Mouse (Mus musculus) small intestine, adult 2 months (tissue): ENCODE data around the gene Enpep. TPM values are rescaled to one million over a fixed set of nuclear protein-coding genes. Genes with fewer than 3 reads are reported as not detected.

Source experiments
- H3K27ac ChIP-seq: fragments of 200-500 bp; 2 replicates; pipeline ENCODE4 v1.5.1; 2012; ENCODE audit warnings: low read depth, low read length, control low read depth, inconsistent platforms; ENCODE audit not compliant: insufficient read depth
- H3K27me3 ChIP-seq: fragments of 200-500 bp; 2 replicates; pipeline ENCODE4 v1.6.1; 2012; ENCODE audit warnings: mild to moderate bottlenecking, moderate library complexity, low read length, inconsistent platforms; ENCODE audit not compliant: control insufficient read depth, insufficient read depth
- H3K36me3 ChIP-seq: fragments of 200-500 bp; 2 replicates; pipeline ENCODE4 v1.6.1; 2012; ENCODE audit warnings: mild to moderate bottlenecking, low read length, control low read depth, inconsistent platforms; ENCODE audit not compliant: control insufficient read depth, insufficient read depth
- H3K4me1 ChIP-seq: fragments of 200-500 bp; 2 replicates; pipeline ENCODE4 v1.6.1; 2012; ENCODE audit warnings: low read length, inconsistent platforms, mixed read lengths; ENCODE audit not compliant: control insufficient read depth, insufficient read depth, insufficient read length
- H3K4me3 ChIP-seq: fragments of 200-500 bp; 2 replicates; pipeline ENCODE4 v1.5.1; 2012; ENCODE audit warnings: low read depth, mild to moderate bottlenecking, control low read depth, inconsistent platforms, low read length, moderate library complexity
- CTCF ChIP-seq: fragments of 200-500 bp; IDR thresholded peaks from 2 replicates; pipeline ENCODE4 v1.5.1; 2012; ENCODE audit warnings: low read depth, mild to moderate bottlenecking, control low read depth, inconsistent platforms, low read length, moderate library complexity, mixed read lengths; ENCODE audit not compliant: insufficient replicate concordance, insufficient read length; ENCODE audit errors: extremely low read depth
- POLR2A ChIP-seq: fragments of 200-500 bp; IDR thresholded peaks from 2 replicates; pipeline ENCODE4 v1.6.1; 2012; ENCODE audit warnings: low read depth, mild to moderate bottlenecking, control low read depth, inconsistent platforms, low read length, moderate library complexity
- WGBS: fragments of 180-500 bp; shearing (Covaris S2); methylation state at CpG from one replicate; pipeline ENCODE4 v1.1.7; 2018; 5-methylcytosine and 5-hydroxymethylcytosine counted together
- polyA plus RNA-seq: library from polyadenylated mRNA; depleted of rRNA; stranded (reverse); fragments of >200 nt; gene quantifications from 2 replicates; pipeline ENCODE4 v1.2.3, GENCODE M21; 2012

Enpep gene
- polyA plus RNA-seq, 1 experiment, result 59.7 TPM

- no peak for TF ChIP-seq POLR2A
- no peak for TF ChIP-seq CTCF
- 89% methylated on average over 8 of the region's 8 CpGs for WGBS
- H3K27ac ChIP-seq, result no peak overlapping the region
- no peak overlapping the region for H3K4me3 ChIP-seq
- peaks cover 64% of the 10 kb centered on the region for H3K36me3 ChIP-seq
- no peaks in the 10 kb centered on the region for H3K27me3 ChIP-seq
- no peaks in the 10 kb centered on the region for H3K4me1 ChIP-seq
Measured at GRCm38 (mm10) chr3:129312511-129312910, 20.0 kb downstream of the Enpep start.

GRCm38 (mm10) chr3:129311951-129312350 lies 20.6 kb downstream of the Enpep start:
- Histone ChIP-seq H3K4me1 (no peaks in the 10 kb centered on the region), H3K27me3 (no peaks in the 10 kb centered on the region), H3K36me3 (peaks cover 67% of the 10 kb centered on the region), H3K4me3 (no peak overlapping the region), H3K27ac (no peak overlapping the region)
- 83% methylated on average over 8 of the region's 8 CpGs for WGBS
- no peak for TF ChIP-seq CTCF
- no peak for TF ChIP-seq POLR2A

GRCm38 (mm10) chr3:129309926-129310325 lies 22.6 kb downstream of the Enpep start:
- H3K27ac ChIP-seq, result no peak overlapping the region
- no peak for TF ChIP-seq POLR2A
- no peak for TF ChIP-seq CTCF
- no peak overlapping the region for H3K4me3 ChIP-seq
- WGBS, result 60% methylated on average over 5 of the region's 5 CpGs
- no peaks in the 10 kb centered on the region for H3K4me1 ChIP-seq
- no peaks in the 10 kb centered on the region for H3K27me3 ChIP-seq
- peaks cover 69% of the 10 kb centered on the region for H3K36me3 ChIP-seq

DNA sequence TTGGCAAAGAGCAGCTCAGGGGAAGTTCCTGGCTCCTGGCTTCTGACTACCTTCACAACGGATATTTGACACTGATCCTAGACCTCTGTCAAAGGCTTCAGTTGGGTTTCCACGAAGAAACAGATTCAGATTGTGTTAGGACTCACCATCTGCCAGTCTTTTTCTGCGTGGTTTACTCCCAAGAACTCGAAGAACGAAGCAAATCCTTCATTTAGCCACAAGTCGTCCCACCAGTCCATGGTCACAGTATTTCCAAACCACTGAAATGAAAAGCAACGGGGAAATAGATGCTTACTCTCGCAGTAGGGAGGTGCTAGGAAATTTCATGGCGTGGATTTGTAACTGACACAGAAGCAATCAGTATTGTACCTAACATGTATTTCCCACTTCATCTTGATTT lies 23.6 kb downstream of the Enpep start:
- no peaks in the 10 kb centered on the region for H3K27me3 ChIP-seq
- H3K27ac ChIP-seq, result no peak overlapping the region
- TF ChIP-seq CTCF, result no peak
- no peak for TF ChIP-seq POLR2A
- H3K36me3 ChIP-seq, result peaks cover 67% of the 10 kb centered on the region
- no peaks in the 10 kb centered on the region for H3K4me1 ChIP-seq
- 73% methylated on average over 9 of the region's 9 CpGs for WGBS
- no peak overlapping the region for H3K4me3 ChIP-seq

DNA sequence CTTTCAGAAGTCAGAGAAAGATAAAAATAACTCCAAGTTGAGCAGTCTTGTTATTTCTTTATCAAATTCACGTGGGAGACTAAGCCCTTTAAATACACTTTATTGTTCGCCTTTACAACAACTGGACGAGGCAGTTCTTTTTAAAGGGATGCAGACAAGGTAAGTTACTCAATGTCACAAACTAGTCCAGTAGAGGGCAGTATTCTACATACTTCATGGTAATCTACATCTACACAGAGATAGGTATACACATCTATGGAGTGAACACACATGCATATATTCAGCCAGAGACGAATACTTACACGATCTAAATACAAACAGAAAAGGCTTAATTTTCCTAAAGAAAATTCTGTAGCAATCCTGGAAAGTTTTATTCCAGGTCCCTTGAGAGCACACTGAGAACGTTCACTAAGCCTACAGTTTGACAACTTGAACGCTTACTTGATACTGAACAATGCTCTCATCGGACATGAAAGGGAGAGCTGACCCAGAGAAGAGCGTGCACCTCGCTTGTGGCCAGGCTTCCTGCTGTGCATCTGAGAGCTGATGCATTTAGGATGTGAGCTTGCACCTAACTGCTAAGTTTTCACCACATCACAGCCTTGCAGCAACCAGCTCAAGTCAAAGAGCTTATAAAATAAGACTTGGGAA lies 24.3 kb downstream of the Enpep start:
- H3K27ac ChIP-seq, result no peak overlapping the region
- no peaks in the 10 kb centered on the region for H3K4me1 ChIP-seq
- no peak overlapping the region for H3K4me3 ChIP-seq
- no peak for TF ChIP-seq CTCF
- 32% methylated on average over 10 of the region's 10 CpGs for WGBS
- H3K27me3 ChIP-seq, result no peaks in the 10 kb centered on the region
- H3K36me3 ChIP-seq, result peaks cover 65% of the 10 kb centered on the region

GRCm38 (mm10) chr3:129303941-129304340 lies 28.6 kb downstream of the Enpep start:
- H3K4me1 ChIP-seq, result no peaks in the 10 kb centered on the region
- TF ChIP-seq POLR2A (no peak), CTCF (no peak)
- no peak overlapping the region for H3K4me3 ChIP-seq
- no peaks in the 10 kb centered on the region for H3K27me3 ChIP-seq
- H3K27ac ChIP-seq, result no peak overlapping the region
- WGBS, result 7% methylated on average over 3 of the region's 3 CpGs
- peaks cover 64% of the 10 kb centered on the region for H3K36me3 ChIP-seq

- peaks cover 58% of the 10 kb centered on the region for H3K36me3 ChIP-seq
- 51% methylated on average over 1 of the region's 1 CpGs for WGBS
- H3K27ac ChIP-seq, result no peak overlapping the region
- H3K4me1 ChIP-seq, result no peaks in the 10 kb centered on the region; the same call in 1 of the 2 replicates
- TF ChIP-seq POLR2A (no peak), CTCF (no peak)
- H3K27me3 ChIP-seq, result no peaks in the 10 kb centered on the region
- no peak overlapping the region for H3K4me3 ChIP-seq
Measured at GRCm38 (mm10) chr3:129299874-129300273, 32.6 kb downstream of the Enpep start.
